Mouse (Mus musculus) right cerebral cortex, adult 2 months (tissue): ENCODE measurements around the gene Zfp366.

Experiments used
- DNase-seq, 2 experiments: peaks; one replicate each; pipeline ENCODE4 v3.0.0; 2021 to 2022; ENCODE audit warnings: low spot score in 2 of 2

Zfp366 gene

DNA sequence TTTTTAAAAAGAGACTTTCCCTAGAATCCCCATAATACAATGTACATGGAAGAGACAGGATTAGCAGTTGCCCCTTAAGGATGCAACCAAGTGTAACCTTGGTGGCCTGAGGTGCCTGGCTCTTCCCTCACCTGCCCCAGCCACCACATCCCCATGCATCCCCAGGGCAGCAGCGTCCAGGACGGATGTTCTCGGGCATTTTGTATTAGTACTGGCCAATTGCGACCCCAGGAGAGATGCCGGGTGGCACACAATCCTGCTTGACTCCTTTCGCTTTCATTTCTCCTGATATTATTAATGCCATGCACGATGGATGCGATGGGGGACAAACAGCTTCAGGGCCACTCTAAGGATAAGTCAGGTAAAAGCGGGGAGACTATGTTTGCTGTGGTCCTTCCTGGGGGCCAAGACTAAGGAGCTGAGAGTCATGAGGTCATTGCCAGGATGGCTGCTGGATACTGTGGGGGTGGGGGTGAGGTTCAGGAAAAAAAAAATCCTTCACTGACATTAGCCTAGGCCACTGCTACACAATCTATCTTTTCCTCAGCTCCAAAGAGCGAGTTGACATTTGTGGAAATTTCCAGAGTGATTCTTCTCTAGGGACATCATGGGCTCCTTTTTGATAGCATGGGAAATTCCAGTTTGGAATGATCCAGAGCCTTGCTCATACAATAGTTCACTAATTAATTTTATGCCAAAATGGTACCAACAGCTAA is 1.7 kb downstream of the Zfp366 start:
- no peak for DNase-seq

DNA sequence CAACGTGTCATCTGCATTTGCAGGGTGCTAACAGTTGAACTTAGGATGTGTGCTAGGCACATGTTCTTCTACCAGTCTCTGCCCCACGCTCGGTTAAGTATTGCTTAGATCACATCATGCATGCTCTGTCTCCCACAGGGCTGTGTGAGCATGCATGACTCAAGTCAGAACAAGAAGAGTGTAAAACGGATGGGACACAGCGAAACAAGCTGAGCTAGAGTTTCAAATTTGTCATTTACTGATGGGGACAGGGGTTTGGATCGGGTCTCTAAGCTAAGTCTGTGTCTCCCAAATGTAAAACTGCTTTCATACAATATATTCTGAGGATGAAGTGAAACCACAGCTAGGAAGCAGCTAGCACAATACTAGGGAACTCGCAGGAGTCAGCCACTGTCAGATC is 2.2 kb downstream of the Zfp366 start:
- no peak for DNase-seq

DNA sequence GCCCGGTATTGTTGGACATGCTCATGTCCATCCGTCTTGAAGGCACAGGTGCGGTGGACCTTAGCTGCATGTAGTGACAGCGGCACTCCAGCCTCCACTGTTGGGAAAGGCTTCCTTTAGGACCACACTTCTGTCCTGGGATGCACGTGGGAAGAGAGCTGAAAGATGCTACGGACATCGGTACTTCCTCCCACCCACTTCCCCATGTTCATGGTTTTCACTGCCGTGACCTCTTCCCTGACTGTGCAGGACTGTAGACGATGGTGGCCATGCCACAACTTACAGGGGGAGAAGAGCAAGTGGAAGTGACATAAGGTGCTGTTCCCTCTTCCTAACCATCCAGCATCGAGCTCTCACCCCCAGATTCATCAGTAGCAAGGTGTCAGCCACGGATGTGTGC is 2.8 kb downstream of the Zfp366 start:
- no peak for DNase-seq

DNA sequence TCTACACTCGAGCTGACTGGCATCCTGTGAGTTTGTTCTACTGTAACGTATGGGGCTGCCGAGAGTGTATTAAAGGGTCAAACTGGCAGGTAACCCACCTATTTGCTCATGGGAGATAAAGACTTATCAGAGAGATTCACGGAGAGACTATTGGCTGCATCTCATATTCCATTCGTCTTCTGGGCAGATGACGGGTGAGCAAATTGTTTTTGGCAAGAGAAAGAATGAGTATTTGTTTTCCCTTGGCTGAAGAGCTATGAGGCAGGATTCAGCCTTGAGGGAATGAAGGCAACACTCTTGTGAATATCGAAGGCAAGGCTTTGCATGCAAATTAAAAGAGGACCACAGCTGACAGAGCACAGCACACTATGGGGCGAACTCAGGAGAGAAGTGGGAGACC is 4.0 kb downstream of the Zfp366 start:
- DNase-seq, result no peak

DNA sequence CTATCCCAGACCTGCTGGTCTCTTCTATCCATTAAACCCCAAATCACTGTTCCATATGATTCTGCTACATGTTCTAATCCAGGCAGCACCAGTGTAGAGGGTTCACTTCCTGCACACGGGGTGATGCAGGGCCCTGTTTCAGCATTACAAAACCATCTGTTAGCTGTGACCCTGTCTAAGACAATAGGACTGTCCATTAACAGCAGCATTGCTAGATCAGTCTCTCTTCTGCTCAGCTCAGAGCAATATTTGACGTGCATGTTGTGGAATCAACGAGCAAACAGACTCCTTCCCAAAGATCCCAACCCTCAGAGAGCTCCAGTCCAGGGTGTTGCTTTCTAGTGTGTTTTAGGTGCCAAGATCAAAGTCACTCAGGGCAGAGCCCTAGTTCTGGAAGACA is 5.0 kb downstream of the Zfp366 start:
- DNase-seq, result no peak

DNA sequence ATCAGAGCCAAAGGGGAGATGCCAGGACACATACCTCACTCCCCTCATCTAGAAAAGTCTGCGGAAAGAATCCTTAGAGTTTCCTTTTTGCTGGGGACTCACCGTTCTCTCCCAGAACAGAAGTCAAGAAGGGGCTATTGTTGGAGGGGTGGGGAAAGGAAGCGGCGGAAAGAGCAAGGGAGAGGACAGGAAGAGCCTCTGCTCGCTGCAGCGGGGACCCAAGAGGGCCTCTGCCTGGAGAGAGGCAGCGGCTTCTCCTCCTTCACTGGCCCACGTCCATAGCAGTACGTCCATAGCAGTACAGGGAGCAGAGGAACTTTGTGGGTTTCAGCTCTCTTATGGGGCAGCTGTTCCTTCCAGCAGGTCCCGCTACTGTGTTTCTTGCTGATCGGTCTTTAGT is 5.8 kb downstream of the Zfp366 start:
- no peak for DNase-seq

DNA sequence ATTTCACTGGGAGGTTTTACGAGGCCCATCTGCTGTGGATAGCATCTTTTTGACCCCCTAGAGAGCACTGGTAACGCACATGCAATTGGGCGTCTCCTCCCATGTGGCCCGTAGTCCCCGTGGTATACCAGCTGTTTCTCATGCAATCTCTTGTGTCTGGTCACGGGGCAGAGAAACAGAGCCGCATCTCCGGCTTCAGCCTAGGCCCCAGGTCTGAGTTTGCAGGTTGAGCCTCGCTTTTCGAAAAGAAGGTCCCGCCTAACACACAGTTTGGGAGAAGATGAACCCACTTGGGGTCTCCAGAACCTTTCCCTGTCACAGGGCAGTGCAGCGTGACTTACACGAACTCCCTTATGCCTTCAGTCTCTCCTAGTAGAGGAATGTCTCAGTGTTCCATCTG is 6.4 kb downstream of the Zfp366 start:
- no peak for DNase-seq

DNA sequence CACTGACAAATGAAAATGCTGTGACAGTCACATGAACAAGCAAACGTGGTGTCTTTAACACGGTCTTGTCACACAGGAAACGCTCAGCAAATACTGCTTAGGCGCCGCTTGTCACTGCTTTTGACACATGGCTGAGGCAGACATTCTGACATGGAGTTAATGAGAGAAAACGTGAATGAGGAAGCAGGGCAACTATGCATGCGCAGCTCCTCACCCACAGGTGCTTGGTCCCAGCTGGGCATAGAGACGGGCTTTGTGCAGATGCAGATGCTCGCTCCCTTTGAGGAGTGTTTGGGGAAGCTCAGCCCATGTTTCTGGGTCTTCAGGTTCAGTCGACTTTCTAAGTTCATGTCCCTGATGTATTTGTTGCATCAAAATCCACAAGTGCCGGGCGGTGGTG is 11.7 kb downstream of the Zfp366 start:
- no peak for DNase-seq

DNA sequence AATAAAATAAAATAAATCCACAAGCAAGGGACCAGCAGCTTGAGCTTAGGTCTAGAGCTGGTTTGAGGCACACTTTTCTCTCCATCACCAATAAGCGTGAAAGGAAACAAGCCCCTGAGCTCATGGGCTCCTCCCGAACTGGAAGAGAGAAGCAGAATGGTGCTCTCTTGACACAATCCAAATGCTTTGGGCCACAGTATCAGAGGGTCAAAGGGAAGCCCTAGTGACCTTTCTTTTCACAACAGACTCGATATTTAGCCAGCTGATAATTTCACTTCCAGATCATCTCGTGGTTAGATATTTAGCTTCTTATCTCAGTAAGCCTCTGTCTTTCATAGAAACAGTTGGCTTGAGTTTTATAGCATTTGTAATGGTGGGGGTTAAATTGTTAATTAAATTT is 12.2 kb downstream of the Zfp366 start:
- DNase-seq, result no peak

DNA sequence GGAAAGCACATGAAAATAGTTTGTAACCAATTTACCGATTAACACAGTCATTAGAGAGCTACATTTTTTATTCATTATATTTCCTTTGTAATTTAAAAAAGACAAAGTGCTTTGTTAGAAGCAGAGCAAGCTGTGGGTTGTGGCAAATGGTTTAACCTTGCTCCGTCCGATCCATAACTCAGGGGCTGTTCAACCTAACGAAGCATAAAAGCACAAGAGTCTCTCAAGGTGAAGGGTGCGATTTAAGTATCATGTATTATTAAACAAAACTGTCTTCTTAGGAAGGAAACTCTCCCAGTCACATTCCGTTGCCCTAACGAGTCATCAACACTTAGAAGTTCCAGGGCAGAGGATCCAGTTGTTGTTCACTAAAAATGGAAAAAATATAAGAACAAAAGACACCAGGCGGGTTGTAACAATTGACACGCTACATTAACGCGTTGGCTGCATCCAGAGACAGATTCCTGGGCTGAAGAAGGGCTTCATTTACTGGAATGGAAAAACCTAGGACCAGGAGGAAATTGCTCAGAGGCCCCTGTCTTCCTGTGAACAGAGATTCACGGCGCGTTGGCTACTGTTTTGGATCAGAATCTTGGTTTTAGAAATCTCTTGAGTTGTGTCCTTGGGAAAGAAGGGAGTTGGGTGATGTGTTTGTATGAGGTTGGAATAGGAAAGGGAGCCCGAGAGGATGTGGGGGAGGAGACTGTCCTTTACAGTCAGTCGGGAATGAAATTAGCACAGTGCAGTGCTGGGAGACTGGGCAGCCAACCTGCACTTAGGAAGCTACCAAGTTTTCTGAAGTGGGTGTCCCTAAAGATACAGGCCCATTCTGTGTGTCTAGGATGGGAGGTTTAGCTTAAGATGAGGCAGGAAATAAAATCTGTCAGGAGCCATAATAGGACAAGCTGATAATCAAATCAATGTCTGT is 17.3 kb downstream of the Zfp366 start:
- no peak for DNase-seq

DNA sequence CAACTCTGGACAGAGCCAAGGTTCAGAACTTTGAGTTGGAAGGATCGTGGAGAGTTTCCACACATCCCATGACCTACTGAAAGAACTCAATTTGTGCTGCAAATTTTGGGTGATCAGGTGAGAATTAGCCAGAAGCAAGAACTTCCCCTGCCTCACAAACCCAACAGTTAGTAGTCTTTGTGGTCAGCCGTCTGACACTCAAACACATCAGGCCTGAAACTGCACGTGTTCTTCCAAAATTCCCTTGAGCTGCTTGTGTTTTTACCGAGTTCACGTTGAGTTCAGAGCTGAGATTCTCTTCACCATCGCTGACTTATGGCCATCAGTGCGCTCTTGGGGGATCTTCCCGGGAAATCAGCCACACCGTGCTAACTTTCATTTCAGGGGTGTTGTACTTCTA is 22.6 kb downstream of the Zfp366 start:
- no peak for DNase-seq

DNA sequence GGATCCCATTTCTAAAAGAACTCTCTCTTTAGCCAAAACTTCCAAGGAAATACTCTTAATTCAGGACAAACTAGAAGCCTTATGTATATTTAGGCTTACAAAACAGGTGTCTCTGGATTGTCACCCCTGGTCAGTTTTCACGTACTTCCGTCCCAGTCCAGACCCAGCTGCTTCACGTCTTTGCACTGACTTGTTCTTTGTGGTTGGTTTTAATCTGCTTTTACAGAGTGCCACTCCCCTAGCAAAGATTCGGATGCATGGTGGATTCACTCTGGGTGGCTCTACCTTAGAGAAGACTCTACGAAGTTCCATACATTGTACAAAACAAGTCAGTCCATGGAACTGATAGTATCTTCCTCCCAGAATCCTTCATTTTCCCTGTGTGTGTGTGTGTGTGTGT is 25.2 kb downstream of the Zfp366 start:
- no peak for DNase-seq

DNA sequence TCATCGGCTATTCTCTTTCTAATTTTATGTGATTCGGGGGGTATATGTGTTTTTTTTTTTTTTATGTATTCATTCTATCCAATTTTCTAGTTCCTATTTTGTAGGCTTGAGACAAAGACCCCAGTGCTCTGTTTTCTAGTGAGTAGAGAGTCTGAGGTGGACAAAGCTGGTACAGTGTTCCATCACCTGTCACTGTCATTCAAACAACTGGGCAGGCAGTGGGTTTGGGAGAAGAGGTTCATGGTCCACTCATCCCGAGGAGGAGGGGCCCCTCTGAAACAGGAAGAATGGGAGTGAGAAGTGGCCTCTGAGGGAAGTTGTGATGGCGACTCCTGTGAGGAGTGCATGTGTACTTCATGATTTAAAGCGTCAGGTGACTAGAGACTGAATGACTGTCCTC is 26.2 kb downstream of the Zfp366 start:
- DNase-seq, result no peak

DNA sequence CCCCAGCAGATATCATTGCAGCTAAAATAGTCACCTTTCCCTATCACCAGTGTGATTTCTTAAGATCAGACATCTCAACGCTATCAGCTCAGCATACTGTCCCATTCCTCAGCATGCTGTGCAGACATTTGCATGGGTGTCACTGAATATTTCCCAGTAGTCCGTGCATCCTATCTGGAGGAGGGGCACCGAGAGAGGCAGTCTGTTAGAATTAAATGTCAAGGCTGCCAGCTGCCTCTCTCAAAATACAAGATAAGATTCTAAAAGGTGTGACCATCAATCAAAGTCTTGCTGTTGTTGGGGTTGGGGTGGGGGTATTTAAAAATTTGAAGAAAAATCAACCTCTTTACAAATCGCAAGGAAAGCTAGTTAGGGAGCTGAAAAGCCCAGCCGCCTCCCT is 28.4 kb downstream of the Zfp366 start:
- DNase-seq, result no peak

DNA sequence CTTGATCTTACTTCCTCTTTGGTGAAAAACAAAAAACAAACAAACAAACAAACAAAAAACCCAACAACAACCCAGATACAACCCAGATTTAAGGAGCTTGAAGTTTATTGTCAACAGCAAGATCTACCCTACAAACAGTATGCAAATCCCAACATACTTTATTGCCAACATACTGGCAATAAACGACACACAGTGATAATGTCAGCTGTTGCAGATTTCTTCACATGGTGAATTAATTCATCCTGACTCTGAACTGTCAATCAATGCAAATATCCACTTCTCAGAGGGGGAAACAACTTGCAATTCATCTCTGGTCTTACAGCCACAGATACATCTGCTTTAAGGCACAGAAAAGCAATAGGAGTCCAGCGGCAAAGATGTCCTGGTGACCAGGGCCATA is 31.4 kb downstream of the Zfp366 start:
- DNase-seq, result no peak

DNA sequence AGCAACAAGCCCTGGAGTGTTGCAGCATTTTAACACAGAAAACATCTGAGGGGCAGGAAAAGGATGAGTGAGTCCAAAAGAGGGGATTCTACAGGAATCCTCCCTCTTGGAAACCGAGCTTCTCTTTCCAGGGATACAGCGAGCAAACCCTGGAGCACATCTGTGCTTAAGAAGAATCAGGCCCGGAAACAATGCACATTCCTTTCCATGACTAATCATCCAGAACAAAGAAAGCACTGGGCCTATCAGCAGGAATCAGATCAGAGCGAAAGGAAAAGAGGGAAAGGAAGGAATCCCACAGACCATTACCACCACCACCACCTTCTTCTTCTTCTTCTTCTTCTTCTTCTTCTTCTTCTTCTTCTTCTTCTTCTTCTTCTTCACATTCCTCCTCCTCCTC is 33.4 kb downstream of the Zfp366 start:
- DNase-seq, result no peak

DNA sequence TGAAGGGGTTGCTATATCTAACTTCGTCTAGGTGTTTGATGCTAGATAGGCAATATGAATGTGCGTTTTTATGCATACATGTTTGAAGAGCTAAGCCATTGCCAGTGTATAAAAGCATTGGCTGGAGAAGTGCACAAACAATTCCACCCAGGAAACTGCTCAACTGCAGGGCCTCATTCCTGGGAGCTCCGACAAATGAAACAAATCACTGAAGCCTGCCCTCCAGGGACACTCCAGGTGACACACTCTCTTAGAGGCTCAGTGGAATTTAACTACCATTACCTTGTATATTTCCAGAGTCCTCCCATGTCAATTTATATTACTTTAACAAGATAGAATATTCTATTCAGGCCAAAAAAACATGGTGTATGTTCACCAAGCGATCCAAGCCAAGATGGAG is 35.0 kb downstream of the Zfp366 start:
- no peak for DNase-seq

DNA sequence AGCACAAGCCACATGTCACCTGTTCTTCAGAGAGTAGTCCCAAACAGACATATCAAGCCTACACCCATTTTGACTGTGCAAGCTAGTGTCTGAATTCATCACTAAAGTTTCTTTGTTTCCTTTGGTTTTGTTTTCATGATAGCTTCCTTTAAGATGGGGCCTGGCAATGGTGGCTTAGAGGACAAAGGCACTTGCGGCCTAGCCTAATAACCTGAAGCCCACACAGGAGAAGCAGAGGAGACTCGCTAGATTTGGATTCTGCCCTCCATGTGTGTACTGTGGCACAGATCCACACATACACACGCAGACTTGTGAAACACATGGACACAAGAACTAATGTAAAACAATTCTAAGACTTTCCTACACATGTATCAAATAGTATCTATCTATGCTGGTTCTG is 37.4 kb downstream of the Zfp366 start:
- no peak for DNase-seq

DNA sequence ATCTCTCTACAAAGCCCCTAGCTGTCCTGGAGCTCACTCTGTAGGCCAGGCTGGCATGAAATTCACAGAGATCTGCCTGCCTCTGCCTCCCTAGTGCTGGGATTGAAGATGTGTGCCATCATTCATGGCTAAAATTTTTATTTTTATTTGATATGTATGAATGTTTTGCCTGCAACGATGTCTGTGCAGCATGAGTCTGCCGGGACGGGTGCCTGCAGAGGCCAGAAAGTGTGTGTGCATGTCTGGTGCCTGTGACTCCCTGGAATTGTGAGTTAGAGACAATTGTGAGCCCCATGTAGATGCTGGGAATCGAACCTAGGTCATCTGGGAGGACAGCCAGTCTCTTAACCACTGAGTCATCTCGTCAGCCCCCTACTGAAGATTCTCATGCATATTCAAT is 37.9 kb downstream of the Zfp366 start:
- no peak for DNase-seq

DNA sequence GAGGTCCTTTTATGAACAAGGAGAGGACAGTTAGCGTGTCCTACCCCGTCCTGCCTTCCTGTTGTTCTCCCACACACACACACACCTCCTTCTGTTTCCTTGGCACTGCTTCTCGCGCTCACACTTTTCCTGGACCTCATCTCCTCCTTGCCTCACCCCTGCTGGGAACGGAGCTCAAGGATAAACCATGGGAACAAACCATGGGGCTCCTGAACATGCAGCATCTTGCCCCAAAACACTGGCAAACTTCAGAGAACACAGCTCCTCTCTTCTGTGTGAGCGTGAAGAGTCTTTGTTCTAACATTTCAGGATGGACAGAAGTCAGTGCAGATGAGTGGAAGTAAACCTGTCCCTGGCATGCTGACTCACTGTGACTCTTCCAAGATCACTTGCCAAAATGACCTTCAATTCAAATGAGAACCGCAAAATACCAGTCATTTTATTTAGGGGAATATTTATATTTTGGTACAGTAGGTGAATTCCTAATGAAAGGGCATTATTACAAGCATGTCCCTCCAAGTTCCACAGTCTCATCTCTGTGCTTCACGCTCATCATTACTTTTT is 38.8 kb downstream of the Zfp366 start:
- DNase-seq, result no peak

DNA sequence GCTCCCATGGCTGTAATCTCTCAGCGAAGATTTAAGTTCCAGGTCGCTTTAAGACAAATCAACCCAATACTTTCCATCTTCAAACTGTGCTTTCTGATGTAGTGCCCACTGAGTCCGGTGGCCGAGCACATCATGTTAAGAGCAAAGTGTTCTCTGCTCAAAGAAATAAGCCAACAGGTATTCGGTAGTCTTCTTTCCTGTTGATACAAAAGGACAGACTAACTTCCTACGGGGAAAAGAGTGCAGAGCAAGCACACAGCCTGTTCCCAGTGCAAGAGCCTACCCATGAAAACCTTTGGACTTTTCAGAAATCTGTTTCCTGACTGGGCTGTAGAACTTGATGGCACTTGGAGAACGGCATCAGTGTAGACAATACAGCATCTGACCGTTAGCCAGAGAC is 39.3 kb downstream of the Zfp366 start:
- no peak for DNase-seq

DNA sequence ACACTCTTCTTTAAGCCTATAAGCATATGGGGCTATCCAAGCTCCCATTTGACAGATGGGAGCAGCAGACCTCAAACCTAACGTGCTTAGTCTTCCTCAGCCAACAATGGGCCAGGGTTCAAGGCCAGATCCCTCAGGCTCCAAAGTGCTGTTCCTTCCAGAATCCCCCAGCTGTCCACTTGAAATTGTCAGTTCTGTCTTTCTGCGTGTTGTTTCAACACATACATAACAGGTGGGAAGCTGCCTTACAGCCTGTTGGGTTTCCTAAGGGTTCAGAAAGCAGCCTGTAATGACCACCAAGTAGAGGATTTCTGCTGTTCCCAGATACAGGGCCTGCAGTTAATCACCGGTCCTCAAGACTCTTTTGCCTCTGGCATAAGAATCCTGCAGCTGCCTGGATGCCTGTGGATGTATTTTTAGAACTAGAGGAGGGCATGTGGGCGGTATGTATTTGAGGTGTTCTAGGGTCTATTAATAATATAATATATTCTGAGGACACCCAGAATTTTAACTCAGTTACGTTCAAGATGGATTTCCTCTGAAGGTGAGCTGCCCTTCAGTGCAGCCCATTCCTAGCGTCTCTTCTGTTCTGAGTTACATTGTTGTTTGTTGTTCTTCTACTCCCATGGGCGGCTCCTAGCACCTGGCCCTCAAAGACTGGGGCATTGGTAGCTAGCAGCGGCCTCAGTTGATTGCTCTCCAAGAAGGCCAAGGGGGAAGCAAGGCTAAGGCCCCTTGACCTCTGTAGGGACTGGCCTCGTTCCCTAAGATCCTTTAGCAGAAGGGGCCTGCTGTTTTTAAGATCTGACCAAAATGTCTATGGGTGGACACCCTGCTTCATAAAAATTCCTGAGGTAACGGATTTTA is 41.0 kb downstream of the Zfp366 start:
- DNase-seq, result peak in 1 of 2 experiments; percentile 17
